Mouse (Mus musculus) MEL (cell line): ENCODE measurements around the gene Gh. TPM values are rescaled to one million over a fixed set of nuclear protein-coding genes. Genes with fewer than 3 reads are reported as not detected.
A peak's percentile ranks its signal among the peaks of the same experiment; 100 is the strongest.

Experiments
- DNase-seq: peaks from one replicate; pipeline ENCODE4 v3.0.0; 2011; ENCODE audit warnings: low read depth, low spot score
- H3K27ac ChIP-seq: 2 replicates; pipeline ENCODE4 v1.5.1; 2012; ENCODE audit warnings: low read depth, mild to moderate bottlenecking, control low read depth, low read length, moderate library complexity; ENCODE audit not compliant: control insufficient read depth
- H3K27me3 ChIP-seq, 2 experiments: fragments of 150-350 bp in 1 of 2; sonication (generic) in 1 of 2; 2 replicates each; pipeline ENCODE4 v1.6.1; 2012; ENCODE audit warnings: low read length in 2 of 2, mild to moderate bottlenecking in 2 of 2, improper control_type of control experiment in 1 of 2, moderate library complexity in 1 of 2; ENCODE audit not compliant: insufficient read depth in 2 of 2, control insufficient read depth in 1 of 2
- H3K36me3 ChIP-seq, 2 experiments: 2 replicates each; pipeline ENCODE4 v1.6.1; 2012 to 2014; ENCODE audit warnings: low read length in 2 of 2, improper control_type of control experiment in 1 of 2, inconsistent platforms in 1 of 2, mild to moderate bottlenecking in 1 of 2; ENCODE audit not compliant: insufficient read depth in 2 of 2, control insufficient read depth in 1 of 2
- H3K4me1 ChIP-seq, 2 experiments: fragments of 150-350 bp in 1 of 2; sonication (generic) in 1 of 2; 2 replicates each; pipeline ENCODE4 v1.6.1; 2012; ENCODE audit warnings: low read length in 2 of 2, improper control_type of control experiment in 1 of 2, mild to moderate bottlenecking in 1 of 2; ENCODE audit not compliant: insufficient read depth in 2 of 2, control insufficient read depth in 1 of 2
- H3K4me3 ChIP-seq, 2 experiments: fragments of 150-350 bp in 1 of 2; sonication (generic) in 1 of 2; 2 replicates each; pipeline ENCODE4 v1.5.1; 2012; ENCODE audit warnings: low read depth in 2 of 2, low read length in 2 of 2, mild to moderate bottlenecking in 2 of 2, moderate library complexity in 2 of 2, control low read depth in 1 of 2, improper control_type of control experiment in 1 of 2; ENCODE audit not compliant: control insufficient read depth in 1 of 2, insufficient read depth in 1 of 2
- H3K79me2 ChIP-seq: 2 replicates; pipeline ENCODE4 v1.6.1; 2012; ENCODE audit warnings: mild to moderate bottlenecking, low read length, moderate library complexity; ENCODE audit not compliant: control insufficient read depth, poor library complexity, insufficient read depth
- H3K9ac ChIP-seq: 2 replicates; pipeline ENCODE4 v1.6.1; 2012; ENCODE audit warnings: low read depth, mild to moderate bottlenecking, control low read depth, low read length, moderate library complexity; ENCODE audit not compliant: control insufficient read depth, poor library complexity, severe bottlenecking
- H3K9me3 ChIP-seq: fragments of 150-350 bp; sonication (generic); replicated peaks from 2 replicates; pipeline ENCODE4 v1.6.1; 2012; ENCODE audit warnings: mild to moderate bottlenecking, low read length, improper control_type of control experiment, moderate library complexity; ENCODE audit not compliant: insufficient read depth
- BHLHE40 ChIP-seq: IDR thresholded peaks from 2 replicates; pipeline ENCODE4 v1.6.1; 2012; ENCODE audit warnings: low read depth, mild to moderate bottlenecking, inconsistent platforms, low read length, improper control_type of control experiment, borderline replicate concordance
- CHD1 ChIP-seq: IDR thresholded peaks from 2 replicates; pipeline ENCODE4 v1.6.1; 2012; ENCODE audit warnings: low read depth, mild to moderate bottlenecking, inconsistent platforms, low read length, improper control_type of control experiment
- E2F4 ChIP-seq: IDR thresholded peaks from 2 replicates; pipeline ENCODE4 v1.6.1; 2011; ENCODE audit warnings: low read depth, low read length, improper control_type of control experiment, borderline replicate concordance
- ELF1 ChIP-seq: IDR thresholded peaks from 2 replicates; pipeline ENCODE4 v1.6.1; 2014; ENCODE audit warnings: low read depth, mild to moderate bottlenecking, inconsistent platforms, low read length, improper control_type of control experiment, moderate library complexity
- EP300 ChIP-seq, 2 experiments: IDR thresholded peaks; 2 replicates each; pipeline ENCODE4 v1.6.1; 2011; ENCODE audit warnings: improper control_type of control experiment in 2 of 2, low read length in 2 of 2, low read depth in 1 of 2, mild to moderate bottlenecking in 1 of 2
- ETS1 ChIP-seq: IDR thresholded peaks from 2 replicates; pipeline ENCODE4 v1.6.1; 2012; ENCODE audit warnings: low read depth, mild to moderate bottlenecking, inconsistent platforms, low read length, improper control_type of control experiment, moderate library complexity
- GABPA ChIP-seq: IDR thresholded peaks from 2 replicates; pipeline ENCODE4 v1.6.1; 2012; ENCODE audit warnings: low read depth, mild to moderate bottlenecking, inconsistent platforms, low read length, improper control_type of control experiment, moderate library complexity
- GATA1 ChIP-seq: IDR thresholded peaks from 2 replicates; pipeline ENCODE4 v1.6.1; 2011; ENCODE audit warnings: low read depth, low read length, improper control_type of control experiment
- JUND ChIP-seq: IDR thresholded peaks from 2 replicates; pipeline ENCODE4 v1.6.1; 2011; ENCODE audit warnings: low read depth, mild to moderate bottlenecking, improper control_type of control experiment, low read length
- MEF2A ChIP-seq: IDR thresholded peaks from 2 replicates; pipeline ENCODE4 v1.6.1; 2014; ENCODE audit warnings: low read depth, mild to moderate bottlenecking, inconsistent platforms, low read length, improper control_type of control experiment; ENCODE audit not compliant: poor library complexity, insufficient replicate concordance, severe bottlenecking; ENCODE audit errors: extremely low read depth
- NELFE ChIP-seq: IDR thresholded peaks from 2 replicates; pipeline ENCODE4 v1.6.1; 2011; ENCODE audit warnings: low read depth, low read length, improper control_type of control experiment
- POLR2A ChIP-seq, 2 experiments: IDR thresholded peaks; 2 replicates each; pipeline ENCODE4 v1.6.1; 2011 to 2012; ENCODE audit warnings: low read length in 2 of 2, mild to moderate bottlenecking in 2 of 2, control low read depth in 1 of 2, improper control_type of control experiment in 1 of 2, low read depth in 1 of 2, moderate library complexity in 1 of 2; ENCODE audit not compliant: control insufficient read depth in 1 of 2, insufficient read depth in 1 of 2, poor library complexity in 1 of 2
- POLR2AphosphoS5 ChIP-seq: IDR thresholded peaks from 2 replicates; pipeline ENCODE4 v1.6.1; 2012; ENCODE audit warnings: low read depth, borderline replicate concordance, mild to moderate bottlenecking, inconsistent platforms, low read length, moderate library complexity, mixed read lengths
- RAD21 ChIP-seq: IDR thresholded peaks from 2 replicates; pipeline ENCODE4 v1.6.1; 2011; ENCODE audit warnings: mild to moderate bottlenecking, low read depth, low read length, improper control_type of control experiment
- RCOR1 ChIP-seq: IDR thresholded peaks from 2 replicates; pipeline ENCODE4 v1.6.1; 2012; ENCODE audit warnings: low read depth, mild to moderate bottlenecking, inconsistent platforms, low read length, improper control_type of control experiment
- SIN3A ChIP-seq: IDR thresholded peaks from 2 replicates; pipeline ENCODE4 v1.6.1; 2012; ENCODE audit warnings: low read length, improper control_type of control experiment, inconsistent platforms
- SMC3 ChIP-seq: IDR thresholded peaks from 2 replicates; pipeline ENCODE4 v1.6.1; 2011; ENCODE audit warnings: low read depth, low read length, improper control_type of control experiment
- TAL1 ChIP-seq: IDR thresholded peaks from 2 replicates; pipeline ENCODE4 v1.6.1; 2012; ENCODE audit warnings: mild to moderate bottlenecking, inconsistent platforms, low read length, moderate library complexity, mixed read lengths
- TCF12 ChIP-seq: IDR thresholded peaks from 2 replicates; pipeline ENCODE4 v1.6.1; 2014; ENCODE audit warnings: low read depth, mild to moderate bottlenecking, inconsistent platforms, low read length, improper control_type of control experiment, moderate library complexity
- USF1 ChIP-seq: IDR thresholded peaks from 2 replicates; pipeline ENCODE4 v1.6.1; 2014; ENCODE audit warnings: low read depth, mild to moderate bottlenecking, inconsistent platforms, low read length, improper control_type of control experiment, moderate library complexity
- USF2 ChIP-seq, 2 experiments: IDR thresholded peaks; 2 replicates each; pipeline ENCODE4 v1.6.1; 2011 to 2012; ENCODE audit warnings: improper control_type of control experiment in 2 of 2, low read length in 2 of 2, borderline replicate concordance in 1 of 2, inconsistent platforms in 1 of 2, low read depth in 1 of 2, mild to moderate bottlenecking in 1 of 2; ENCODE audit not compliant: insufficient read depth in 1 of 2
- ZC3H11A ChIP-seq: IDR thresholded peaks from 2 replicates; pipeline ENCODE4 v1.6.1; 2012; ENCODE audit warnings: low read depth, mild to moderate bottlenecking, inconsistent platforms, low read length, improper control_type of control experiment
- ZKSCAN1 ChIP-seq: IDR thresholded peaks from 2 replicates; pipeline ENCODE4 v1.6.1; 2012; ENCODE audit warnings: low read depth, mild to moderate bottlenecking, inconsistent platforms, low read length, improper control_type of control experiment, moderate library complexity
- ZNF384 ChIP-seq: IDR thresholded peaks from 2 replicates; pipeline ENCODE4 v1.6.1; 2012; ENCODE audit warnings: low read depth, mild to moderate bottlenecking, inconsistent platforms, low read length, improper control_type of control experiment
- polyA plus RNA-seq, 2 experiments: library from polyadenylated mRNA; stranded (reverse) in 1 of 2; unstranded in 1 of 2; fragments of >175 nt in 1 of 2; fragments of >200 nt in 1 of 2; gene quantifications; 2 replicates each; pipeline versions ENCODE4 v1.2.1 to v1.2.4; 2012; ENCODE audit warnings: low replicate concordance in 2 of 2, low read depth in 1 of 2; ENCODE audit not compliant: insufficient read length in 2 of 2, insufficient read depth in 1 of 2, missing spikeins in 1 of 2
- total RNA-seq: library from RNA; depleted of rRNA; stranded (reverse); fragments of 300-350 nt; gene quantifications from 2 replicates; pipeline ENCODE4 v1.2.3, GENCODE M21; 2012

The Gh gene
- total and polyA plus RNA-seq, 3 experiments = 0.08 TPM; not detected in 2

DNA sequence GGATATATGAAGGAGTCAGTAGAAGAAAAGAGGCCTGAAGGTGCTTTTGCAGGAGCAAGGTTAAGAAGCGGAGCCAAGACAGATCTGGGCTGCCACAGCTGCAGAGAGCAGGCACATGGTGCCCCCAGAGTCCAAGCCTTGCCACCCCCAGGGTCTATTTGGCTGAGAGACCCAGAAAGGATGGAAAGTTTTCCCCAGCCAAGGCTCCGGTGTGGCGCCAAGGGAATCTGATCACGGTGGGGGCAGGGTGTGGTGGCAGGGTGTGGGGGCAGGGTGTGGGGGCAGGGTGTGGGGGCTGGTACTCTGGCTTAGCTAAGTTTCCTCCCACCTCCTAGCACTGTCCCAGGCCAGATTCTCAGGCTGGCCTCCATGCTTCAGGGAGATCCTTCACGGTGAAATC, 26.9 kb upstream of the Gh start:
- TF ChIP-seq ETS1 (no peak), ZKSCAN1 (no peak), POLR2AphosphoS5 (no peak), MEF2A (no peak), CHD1 (no peak), ELF1 (no peak), GABPA (no peak), E2F4 (no peak), ZC3H11A (no peak), TAL1 (no peak), SIN3A (no peak), RCOR1 (no peak), BHLHE40 (no peak), RAD21 (no peak), USF1 (no peak), JUND (no peak), SMC3 (no peak)
- no peaks in the 10 kb centered on the region for H3K9me3 ChIP-seq
- no peak for DNase-seq
- no peak overlapping the region for H3K9ac ChIP-seq
- H3K36me3 ChIP-seq = peaks cover 0 to 12% of the 10 kb centered on the region in 2 experiments; a peak in 2 of 4 replicates
- H3K27ac ChIP-seq = no peak overlapping the region
- H3K4me1 ChIP-seq = peaks cover 0 to 24% of the 10 kb centered on the region in 2 experiments; a peak in 2 of 4 replicates
- no peaks in the 10 kb centered on the region for H3K79me2 ChIP-seq
- peaks cover 0 to 2% of the 10 kb centered on the region in 2 experiments; a peak in 2 of 4 replicates for H3K27me3 ChIP-seq
- no peak overlapping the region for H3K4me3 ChIP-seq

DNA sequence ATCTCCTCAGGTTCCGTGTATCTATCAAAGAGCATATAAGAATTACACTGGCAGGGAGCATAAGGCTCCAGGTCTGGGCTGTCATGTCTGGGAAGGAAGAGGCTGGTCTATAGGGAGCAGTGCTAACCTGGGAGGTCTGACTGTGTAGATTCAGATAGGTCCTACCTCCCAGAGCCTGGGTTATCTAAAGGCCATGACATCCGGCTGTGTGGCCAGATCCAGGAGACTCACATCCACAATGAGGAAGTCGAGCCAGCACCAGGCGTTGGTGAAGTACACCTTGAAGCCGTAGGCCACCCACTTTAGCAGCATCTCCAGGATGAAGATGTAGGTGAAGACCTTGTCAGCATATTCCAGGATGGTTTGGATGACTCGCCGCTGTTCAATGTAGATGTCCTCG, 24.8 kb upstream of the Gh start:
- Histone ChIP-seq H3K36me3 (peaks cover 0 to 12% of the 10 kb centered on the region in 2 experiments; a peak in 2 of 4 replicates), H3K9ac (no peak overlapping the region), H3K4me1 (peaks cover 0 to 24% of the 10 kb centered on the region in 2 experiments; a peak in 2 of 4 replicates), H3K4me3 (no peak overlapping the region), H3K27ac (no peak overlapping the region), H3K9me3 (no peaks in the 10 kb centered on the region), H3K79me2 (no peaks in the 10 kb centered on the region), H3K27me3 (no peaks in the 10 kb centered on the region; a peak in 2 of 4 replicates)
- DNase-seq = peak; percentile 74
- TF ChIP-seq TAL1 = peak; percentile 47
- no peak for TF ChIP-seq ZNF384
- TF ChIP-seq USF2 (IDR thresholded peaks at IDR 0.05; ENCODE audit: borderline replicate concordance in 1 of 2, insufficient read depth in 1 of 2, low read depth in 1 of 2, low read length in 2 of 2) = no peak
- no peak for TF ChIP-seq USF1
- no peak for TF ChIP-seq MEF2A
- peak; percentile 45; the same call in 1 of the 2 replicates for TF ChIP-seq TCF12
- no peak for TF ChIP-seq NELFE
- no peak for TF ChIP-seq POLR2A (IDR thresholded peaks at IDR 0.05; ENCODE audit: control insufficient read depth in 1 of 2, insufficient read depth in 1 of 2, low read depth in 1 of 2, low read length in 2 of 2, poor library complexity in 1 of 2)
- peak; percentile 61 for TF ChIP-seq GATA1
- peak; percentile 52 to 72 for TF ChIP-seq EP300 (IDR thresholded peaks at IDR 0.05; ENCODE audit: low read depth in 1 of 2, low read length in 2 of 2)
